Mouse (Mus musculus): ENCODE results near the gene Dusp9.

- TF ChIP-seq POLR2A (IDR thresholded peaks at IDR 0.05; ENCODE audit: insufficient read depth, low read length) (no peak), CTCF (IDR thresholded peaks at IDR 0.05; ENCODE audit: low read depth, low read length) (no peak), EP300 (IDR thresholded peaks at IDR 0.05; ENCODE audit: insufficient read depth, low read depth, low read length) (no peak)
These were observed 23.3 kb upstream of the Dusp9 start for GRCm38 (mm10) chrX:73615876-73616275.
